Mouse (Mus musculus) testis, adult 2 months (tissue): ENCODE measurements around the gene Hist1h2bb. TPM values are rescaled to one million over a fixed set of nuclear protein-coding genes. Genes with fewer than 3 reads are reported as not detected.

Experiments
- H3K27ac ChIP-seq: fragments of 200-500 bp; 2 replicates; pipeline ENCODE4 v1.5.1; 2012; ENCODE audit warnings: low read depth, low read length; ENCODE audit not compliant: control insufficient read depth, insufficient read depth
- H3K27me3 ChIP-seq: fragments of 200-500 bp; 2 replicates; pipeline ENCODE4 v1.6.1; 2012; ENCODE audit warnings: mild to moderate bottlenecking, low read length, moderate library complexity; ENCODE audit not compliant: control insufficient read depth, insufficient read depth
- H3K36me3 ChIP-seq: fragments of 200-500 bp; 2 replicates; pipeline ENCODE4 v1.6.1; 2012; ENCODE audit warnings: mild to moderate bottlenecking, low read length; ENCODE audit not compliant: control insufficient read depth, insufficient read depth
- H3K4me1 ChIP-seq: fragments of 200-500 bp; 2 replicates; pipeline ENCODE4 v1.6.1; 2012; ENCODE audit warnings: low read length; ENCODE audit not compliant: control insufficient read depth, insufficient read depth
- H3K4me3 ChIP-seq: fragments of 200-500 bp; 2 replicates; pipeline ENCODE4 v1.5.1; 2012; ENCODE audit warnings: low read depth, mild to moderate bottlenecking, low read length, moderate library complexity, mixed read lengths; ENCODE audit not compliant: control insufficient read depth
- CTCF ChIP-seq: fragments of 200-500 bp; IDR thresholded peaks from 2 replicates; pipeline ENCODE4 v1.5.1; 2012; ENCODE audit warnings: low read depth, mild to moderate bottlenecking, inconsistent platforms, low read length, moderate library complexity; ENCODE audit not compliant: control insufficient read depth, insufficient read depth, insufficient replicate concordance
- POLR2A ChIP-seq: fragments of 200-500 bp; IDR thresholded peaks from 2 replicates; pipeline ENCODE4 v1.6.1; 2012; ENCODE audit warnings: low read depth, mild to moderate bottlenecking, inconsistent platforms, low read length, moderate library complexity; ENCODE audit not compliant: control insufficient read depth
- polyA plus RNA-seq: library from polyadenylated mRNA; depleted of rRNA; stranded (reverse); fragments of >200 nt; gene quantifications from 2 replicates; pipeline ENCODE4 v1.2.3, GENCODE M21; 2012

The Hist1h2bb gene
- polyA plus RNA-seq, 1 experiment = 3.9 TPM

GRCm38 (mm10) chr13:23705751-23706356 lies 40.7 kb upstream of the Hist1h2bb start:
- Histone ChIP-seq H3K4me1 (peaks cover 6% of the 10 kb centered on the region), H3K4me3 (no peak overlapping the region), H3K27ac (no peak overlapping the region), H3K36me3 (no peaks in the 10 kb centered on the region), H3K27me3 (no peaks in the 10 kb centered on the region)
- TF ChIP-seq POLR2A (no peak), CTCF (no peak)

GRCm38 (mm10) chr13:23706771-23707170 lies 39.8 kb upstream of the Hist1h2bb start:
- no peak overlapping the region for H3K4me3 ChIP-seq
- no peak for TF ChIP-seq CTCF
- no peak for TF ChIP-seq POLR2A
- no peak overlapping the region for H3K27ac ChIP-seq
- H3K36me3 ChIP-seq = no peaks in the 10 kb centered on the region
- H3K27me3 ChIP-seq = no peaks in the 10 kb centered on the region
- peaks cover 6% of the 10 kb centered on the region for H3K4me1 ChIP-seq

- Histone ChIP-seq H3K27me3 (no peaks in the 10 kb centered on the region), H3K27ac (no peak overlapping the region), H3K36me3 (no peaks in the 10 kb centered on the region), H3K4me1 (peaks cover 6% of the 10 kb centered on the region), H3K4me3 (no peak overlapping the region)
- TF ChIP-seq CTCF (no peak), POLR2A (no peak)
Observed at GRCm38 (mm10) chr13:23708041-23708440, 38.5 kb upstream of the Hist1h2bb start.

- H3K27ac ChIP-seq = no peak overlapping the region
- no peaks in the 10 kb centered on the region for H3K36me3 ChIP-seq
Observed at GRCm38 (mm10) chr13:23708654-23709053, 37.9 kb upstream of the Hist1h2bb start.

GRCm38 (mm10) chr13:23709714-23710373 lies 36.7 kb upstream of the Hist1h2bb start:
- TF ChIP-seq POLR2A = no peak
- no peak for TF ChIP-seq CTCF
- Histone ChIP-seq H3K4me3 (peak overlapping the region; percentile 79), H3K27ac (peak overlapping the region; percentile 50), H3K36me3 (no peaks in the 10 kb centered on the region), H3K4me1 (peaks cover 6% of the 10 kb centered on the region), H3K27me3 (no peaks in the 10 kb centered on the region)

More at GRCm38 (mm10) chr13:23708654-23709053, 37.9 kb upstream of the Hist1h2bb start:
- Histone ChIP-seq H3K4me3 (no peak overlapping the region), H3K27me3 (no peaks in the 10 kb centered on the region), H3K4me1 (peaks cover 6% of the 10 kb centered on the region)
- TF ChIP-seq POLR2A (no peak), CTCF (no peak)

- Histone ChIP-seq H3K27me3 (no peaks in the 10 kb centered on the region), H3K36me3 (no peaks in the 10 kb centered on the region), H3K4me1 (peaks cover 6% of the 10 kb centered on the region), H3K4me3 (peak within 1 kb of the TSS; percentile 79), H3K27ac (peak within 1 kb of the TSS; percentile 41)
- TF ChIP-seq POLR2A = peak; percentile 34; the same call in 1 of the 2 replicates
- no peak for TF ChIP-seq CTCF
Observed at GRCm38 (mm10) chr13:23710374-23711089, 36.0 kb upstream of the Hist1h2bb start, which contains the start of gene Hfe. Gene Hfe (minus strand): TSS chr13:23710854.

- H3K27me3 ChIP-seq = no peaks in the 10 kb centered on the region
- no peak overlapping the region for H3K4me3 ChIP-seq
- no peaks in the 10 kb centered on the region for H3K4me1 ChIP-seq
- TF ChIP-seq CTCF (no peak), POLR2A (no peak)
- no peaks in the 10 kb centered on the region for H3K36me3 ChIP-seq
- no peak overlapping the region for H3K27ac ChIP-seq
Observed at GRCm38 (mm10) chr13:23716261-23717042, 30.1 kb upstream of the Hist1h2bb start.
